13 mouse cellular contexts compared by ENCODE assay signal in the genomic region with DNA sequence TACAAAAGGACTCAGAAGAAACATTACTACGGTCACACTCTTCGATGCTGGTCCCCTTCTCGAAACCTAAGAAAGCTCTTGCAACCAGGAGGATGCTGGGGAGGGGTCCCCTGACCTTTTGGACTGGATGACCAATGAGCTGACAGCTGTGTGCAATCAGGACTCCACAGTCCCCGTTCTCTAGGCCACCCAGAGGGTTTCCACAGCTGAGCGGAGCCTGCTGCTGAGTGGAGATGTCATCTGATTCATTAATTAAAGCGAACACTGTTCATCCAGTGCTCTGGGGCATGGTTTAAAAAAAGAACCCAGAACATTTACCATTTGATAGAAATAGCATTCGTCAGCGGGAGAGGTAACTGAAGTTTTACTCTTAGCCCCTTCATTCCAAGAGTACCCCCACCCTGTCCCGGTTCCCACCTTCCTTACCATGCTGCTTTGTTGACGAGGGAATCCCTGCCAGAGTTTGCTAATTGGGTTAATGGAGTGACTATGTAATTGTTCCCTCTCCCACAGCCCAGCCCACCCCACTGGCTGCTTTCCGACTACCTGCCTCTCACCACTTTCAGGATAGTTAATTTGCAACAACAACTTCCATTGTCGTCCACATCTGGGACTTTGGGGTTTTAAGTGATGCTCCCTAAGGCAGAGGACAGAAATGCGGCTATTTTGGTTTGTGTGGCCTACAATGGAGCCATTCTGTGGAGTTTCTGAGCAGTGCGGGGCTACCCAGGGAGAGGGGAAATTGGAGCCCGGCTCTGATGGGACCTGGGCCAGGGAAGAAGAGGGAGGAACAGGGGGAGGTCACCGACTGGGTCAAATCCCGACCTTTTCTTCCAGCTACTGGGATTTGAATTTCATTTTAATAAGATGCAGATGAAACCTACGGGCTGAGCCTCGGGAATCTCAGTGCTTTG. TPM values are rescaled to one million over a fixed set of nuclear protein-coding genes. Genes with fewer than 3 reads are reported as not detected.
DNase-seq lines count a peak whose midpoint lies in the region; ATAC-seq and TF ChIP-seq lines count a peak whose summit lies in the region.
"Had no signal": no experiment of that assay in that cellular context is flagged by ENCODE, and none has a peak within 500 bp of the region (broad histone marks: within the 10 kb centered on the region; RNA-seq: fewer than 3 reads in every experiment).

No protein-coding gene starts in this region.

- ATAC-seq in kidney, postnatal 0 days (replicated peaks; ENCODE audit: low FRiP score, low read depth), result peak; percentile 45
- 0 out of 2 replicates have a peak, but pooled peaks have one; percentile 45 for ATAC-seq in hindbrain, embryonic 16.5 days
- no peak for ATAC-seq in megakaryocyte progenitor cell, adult 5-6 weeks (replicated peaks; ENCODE audit: poor library complexity)

- TF ChIP-seq POLR2A in kidney, adult 2 months (IDR thresholded peaks at IDR 0.05; ENCODE audit: low read depth, low read length), result no peak
- TF ChIP-seq POLR2A in lung, adult 2 months (IDR thresholded peaks at IDR 0.05; ENCODE audit: borderline replicate concordance, extremely low read depth, low read depth, low read length), result no peak

- H3K36me3 ChIP-seq in kidney, postnatal 0 days (ENCODE audit: insufficient read depth, low read length), result no peaks in the 10 kb centered on the region
- H3K36me3 ChIP-seq in kidney, adult 2 months (ENCODE audit: control insufficient read depth, insufficient read depth, low read length), result no peaks in the 10 kb centered on the region
- no peaks in the 10 kb centered on the region for H3K36me3 ChIP-seq in hindbrain, embryonic 16.5 days (ENCODE audit: control insufficient read depth, insufficient read depth, low read length)
- H3K36me3 ChIP-seq: limb, embryonic 13.5 days; stomach, embryonic 15.5 days had no signal

- H3K27ac ChIP-seq in kidney, postnatal 0 days, result no peak overlapping the region
- no peak overlapping the region for H3K27ac ChIP-seq in kidney, adult 2 months (ENCODE audit: insufficient read depth, low read depth, low read length)
- no peak overlapping the region for H3K27ac ChIP-seq in hindbrain, embryonic 16.5 days (ENCODE audit: low read depth, low read length)
- H3K27ac ChIP-seq: limb, embryonic 13.5 days; stomach, embryonic 15.5 days had no signal

- no peaks in the 10 kb centered on the region for H3K9me3 ChIP-seq in kidney, postnatal 0 days (replicated peaks; ENCODE audit: low read length)
- no peaks in the 10 kb centered on the region for H3K9me3 ChIP-seq in hindbrain, embryonic 16.5 days (ENCODE audit: control insufficient read depth, low read length)
- H3K9me3 ChIP-seq: limb, embryonic 13.5 days; stomach, embryonic 15.5 days had no signal

- no peak overlapping the region for H3K9ac ChIP-seq in kidney, postnatal 0 days (ENCODE audit: low read depth, low read length)
- no peak overlapping the region for H3K9ac ChIP-seq in hindbrain, embryonic 16.5 days (ENCODE audit: low read depth, low read length)
- H3K9ac ChIP-seq: limb, embryonic 13.5 days; stomach, embryonic 15.5 days had no signal

- peak; percentile 66 for DNase-seq in kidney, postnatal 0 days (ENCODE audit: low spot score)
- DNase-seq in kidney, adult 2 months, result no peak
- peak; percentile 67 for DNase-seq in Muller cell, postnatal 12 days (ENCODE audit: inconsistent ontology term)
- DNase-seq in embryo, embryonic 9.5 days (ENCODE audit: extremely low spot score), result peak; percentile 49
- DNase-seq in lung, adult 2 months, result no peak
- DNase-seq: gastrocnemius, postnatal 25 days; lung, postnatal 10 days had no signal

- TF ChIP-seq CTCF in kidney, postnatal 0 days (IDR thresholded peaks at IDR 0.05; ENCODE audit: low read depth), result no peak
- no peak for TF ChIP-seq CTCF in kidney, adult 2 months (conservative IDR thresholded peaks at IDR 0.05; ENCODE audit: insufficient read depth, insufficient read length, low read depth, low read length)
- no peak for TF ChIP-seq CTCF in lung, adult 2 months (IDR thresholded peaks at IDR 0.05; ENCODE audit: insufficient read depth, low read length)

- WGBS in kidney, postnatal 0 days, result 26% methylated on average over 19 of the region's 19 CpGs
- 46% methylated on average over 19 of the region's 19 CpGs for WGBS in kidney, adult 2 months
- 15% methylated on average over 19 of the region's 19 CpGs for WGBS in hindbrain, embryonic 16.5 days
- 51% methylated on average over 19 of the region's 19 CpGs for WGBS in lung, adult 2 months

- H3K4me2 ChIP-seq in kidney, postnatal 0 days (ENCODE audit: low read length), result no peak overlapping the region; the same call in 1 of the 2 replicates
- H3K4me2 ChIP-seq in hindbrain, embryonic 16.5 days (ENCODE audit: low read length), result 0 out of 2 replicates have a peak overlapping the region, but pooled peaks have one; percentile 13
- H3K4me2 ChIP-seq: limb, embryonic 13.5 days; stomach, embryonic 15.5 days had no signal

- H3K27me3 ChIP-seq in kidney, postnatal 0 days (ENCODE audit: insufficient read depth, low read length), result no peaks in the 10 kb centered on the region
- H3K27me3 ChIP-seq in kidney, adult 2 months (replicated peaks; ENCODE audit: control insufficient read depth, insufficient read depth, low read length), result no peaks in the 10 kb centered on the region
- no peaks in the 10 kb centered on the region for H3K27me3 ChIP-seq in hindbrain, embryonic 16.5 days (replicated peaks; ENCODE audit: control insufficient read depth, insufficient read depth, low read length)
- H3K27me3 ChIP-seq: stomach, embryonic 15.5 days had no signal

- no peak overlapping the region for H3K4me3 ChIP-seq in kidney, postnatal 0 days (replicated peaks; ENCODE audit: low read depth, low read length)
- no peak overlapping the region for H3K4me3 ChIP-seq in kidney, adult 2 months (ENCODE audit: insufficient read depth, low read depth, low read length)
- no peak overlapping the region for H3K4me3 ChIP-seq in hindbrain, embryonic 16.5 days (ENCODE audit: low read length)
- no peak overlapping the region for H3K4me3 ChIP-seq in lung, adult 2 months (replicated peaks; ENCODE audit: extremely low read depth, low read depth, low read length)
- H3K4me3 ChIP-seq: limb, embryonic 13.5 days; stomach, embryonic 15.5 days had no signal

- peaks cover 9% of the 10 kb centered on the region; the same call in 1 of the 2 replicates for H3K4me1 ChIP-seq in kidney, postnatal 0 days (replicated peaks; ENCODE audit: insufficient read depth, low read length)
- no peaks in the 10 kb centered on the region for H3K4me1 ChIP-seq in kidney, adult 2 months (ENCODE audit: control insufficient read depth, insufficient read depth, low read length)
- peaks cover 10% of the 10 kb centered on the region for H3K4me1 ChIP-seq in hindbrain, embryonic 16.5 days (ENCODE audit: control insufficient read depth, insufficient read depth, low read depth, low read length)
- H3K4me1 ChIP-seq in lung, adult 2 months (ENCODE audit: control insufficient read depth, insufficient read depth, low read length), result peaks cover 2% of the 10 kb centered on the region; the same call in 1 of the 2 replicates

RNA-seq across cellular contexts. Expression of a gene that starts 10.7 kb away (rescaled TPM):
- polyA plus RNA-seq in kidney, postnatal 0 days (2015; fragmentation: Nextera tagmentation; extraction: Ambion mirVana), result 206 and 225 TPM in 2 replicates
- 44.0 and 52.8 TPM in 2 replicates for polyA plus RNA-seq in kidney, adult 2 months (2012; rRNA removed)
- 125 and 134 TPM in 2 replicates for polyA plus RNA-seq in hindbrain, embryonic 16.5 days (2015; fragmentation: Nextera tagmentation; extraction: Ambion mirVana)
- 26.8 and 33.9 TPM in 2 replicates for polyA plus RNA-seq in lung, adult 2 months (2012; rRNA removed)
- total RNA-seq in megakaryocyte progenitor cell, adult 5-6 weeks (2015), result 157 and 164 TPM in 2 replicates
- total RNA-seq in megakaryocyte progenitor cell, adult 5-6 weeks (2017), result 123 and 133 TPM in 2 replicates

RNA-seq across cellular contexts. Expression of a gene that starts 50.4 kb away (rescaled TPM):
- not detected in 2 replicates for polyA plus RNA-seq in kidney, postnatal 0 days (2015; fragmentation: Nextera tagmentation; extraction: Ambion mirVana)
- polyA plus RNA-seq in kidney, adult 2 months (2012; rRNA removed), result not detected in 2 replicates
- not detected in 2 replicates for polyA plus RNA-seq in hindbrain, embryonic 16.5 days (2015; fragmentation: Nextera tagmentation; extraction: Ambion mirVana)
- polyA plus RNA-seq in lung, adult 2 months (2012; rRNA removed), result not detected in 2 replicates
- total RNA-seq in megakaryocyte progenitor cell, adult 5-6 weeks (2015), result not detected in 2 replicates
- total RNA-seq in megakaryocyte progenitor cell, adult 5-6 weeks (2017), result not detected in 2 replicates
- total RNA-seq: gastrocnemius, postnatal 25 days had no signal
- polyA plus RNA-seq: heart, postnatal 0 days; large intestine, adult 2 months; limb, embryonic 13.5 days; stomach, embryonic 15.5 days had no signal

Comparison
In these comparisons a context has a peak if more than half of its experiments do, and no peak if none do; other contexts are left out.
1. DNase-seq: peak in kidney, postnatal 0 days (single experiment), Muller cell, postnatal 12 days (single experiment) and embryo, embryonic 9.5 days (single experiment); none in kidney, adult 2 months (single experiment) and lung, adult 2 months (single experiment).